Mouse (Mus musculus): ENCODE data around the gene Lrrc25. TPM values are rescaled to one million over a fixed set of nuclear protein-coding genes. Genes with fewer than 3 reads are reported as not detected.
A peak's percentile ranks its signal among the peaks of the same experiment; 100 is the strongest.

Lrrc25 gene
- polyA plus RNA-seq, 1 experiment from 2014 or later: 2.5 TPM

DNA sequence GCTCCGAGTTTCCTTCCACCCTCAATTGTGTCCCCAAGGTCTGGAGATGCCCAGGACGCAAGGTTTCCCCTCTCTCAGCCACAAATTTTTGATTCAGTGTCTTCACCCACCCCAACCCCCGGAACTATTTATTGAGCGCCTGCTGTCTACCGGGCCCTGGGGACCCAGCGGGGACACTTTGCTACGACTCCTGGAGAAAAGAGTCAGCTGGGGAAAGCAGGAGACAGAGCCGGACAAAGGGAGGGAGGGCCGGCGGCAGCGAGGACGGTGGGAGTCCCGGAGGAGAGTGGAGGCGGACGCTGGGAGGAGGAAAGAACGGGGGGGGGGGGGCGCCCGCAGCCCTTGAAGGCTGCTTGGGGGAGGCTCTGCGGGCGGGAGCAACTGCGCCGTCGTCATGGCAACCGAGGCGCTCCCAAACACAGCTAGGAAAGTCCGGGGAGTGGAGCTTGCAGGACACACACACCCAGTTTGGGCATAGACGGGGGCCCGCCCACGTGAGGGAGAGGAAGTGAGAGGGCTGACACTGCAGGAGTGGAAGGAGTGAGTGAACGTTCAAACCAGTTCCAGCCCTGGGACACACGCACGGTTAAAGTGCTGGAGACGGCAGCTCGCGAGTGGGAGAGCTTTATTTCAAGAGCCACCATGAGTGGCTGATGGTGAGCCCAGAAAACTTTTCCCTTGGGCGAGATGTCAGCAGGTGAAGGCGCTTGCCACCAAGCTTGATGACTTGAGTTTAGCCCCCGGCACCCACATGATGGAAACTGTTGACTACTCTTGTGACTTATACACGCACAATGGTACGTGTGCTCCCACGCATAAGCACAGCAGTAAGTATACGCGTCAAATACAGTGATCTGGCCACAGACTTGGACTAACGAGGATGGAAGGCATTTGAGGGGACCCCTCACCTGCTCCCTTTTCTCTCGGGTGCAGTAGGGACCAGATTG is 5.8 kb upstream of the Lrrc25 start:
- under 1% methylated on average over 43 of the region's 45 CpGs for WGBS
- peak; percentile 69 for ATAC-seq (replicated peaks; ENCODE audit: low FRiP score)
- Histone ChIP-seq H3K36me3 (no peaks in the 10 kb centered on the region), H3K4me2 (peak overlapping the region; percentile 97), H3K4me3 (replicated peaks) (peak overlapping the region; percentile 88), H3K27ac (peak overlapping the region; percentile 100), H3K9ac (peak overlapping the region; percentile 60), H3K27me3 (no peaks in the 10 kb centered on the region), H3K4me1 (peaks cover 66% of the 10 kb centered on the region), H3K9me3 (replicated peaks) (no peaks in the 10 kb centered on the region)

DNA sequence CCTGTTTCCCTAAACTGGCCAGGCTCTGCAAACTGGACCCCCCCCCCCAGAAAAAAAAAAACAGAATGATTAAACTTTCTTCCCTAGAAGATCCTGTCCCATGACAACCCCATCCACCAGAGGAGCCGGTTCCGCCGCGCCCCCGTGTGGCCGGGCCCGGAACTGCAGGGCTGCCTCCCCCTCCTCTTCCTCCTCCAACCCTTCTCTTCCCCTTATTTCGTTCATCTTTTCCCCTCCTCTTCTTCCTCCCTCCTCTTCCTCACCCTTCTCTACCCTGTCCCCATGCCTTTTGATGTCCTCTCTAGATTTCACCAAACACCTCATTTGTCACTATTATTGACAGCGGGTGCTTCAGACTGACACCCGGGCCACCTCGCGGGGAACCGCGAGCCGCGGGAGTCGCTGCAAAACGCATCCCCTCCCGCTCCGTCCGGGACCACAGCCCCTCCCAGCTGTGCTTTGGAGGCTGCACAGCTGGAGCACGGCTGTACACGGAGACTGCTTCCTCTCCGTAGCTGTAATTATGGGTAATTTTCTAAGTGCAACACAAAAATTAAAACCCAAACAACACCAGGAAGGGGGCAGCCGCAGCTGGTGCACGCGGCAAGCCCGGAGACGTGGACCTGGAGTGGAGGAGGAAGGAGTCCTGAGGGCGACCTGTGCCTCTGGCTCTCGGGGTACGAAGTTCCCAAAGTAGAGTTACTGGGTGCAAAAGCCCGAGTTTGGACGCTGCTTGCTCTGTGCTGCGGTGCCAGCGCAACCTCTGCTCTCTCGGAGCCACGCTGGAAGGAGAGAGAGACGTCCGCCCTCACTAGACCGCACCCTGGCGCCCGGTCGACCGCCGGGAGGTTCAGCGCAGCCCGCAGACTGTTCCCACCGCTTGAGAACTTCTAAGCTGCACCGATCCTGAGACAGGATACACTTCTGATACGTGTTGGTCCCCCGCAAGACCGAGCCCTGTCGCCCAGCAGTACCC is 4.9 kb upstream of the Lrrc25 start:
- H3K4me3 ChIP-seq (replicated peaks): peak overlapping the region; percentile 88
- ATAC-seq (replicated peaks; ENCODE audit: low FRiP score): no peak
- H3K27ac ChIP-seq: peak overlapping the region; percentile 100
- H3K9ac ChIP-seq: peak overlapping the region; percentile 61
- no peaks in the 10 kb centered on the region for H3K9me3 ChIP-seq (replicated peaks)
- peak overlapping the region; percentile 97 for H3K4me2 ChIP-seq
- H3K4me1 ChIP-seq: peaks cover 60% of the 10 kb centered on the region
- H3K36me3 ChIP-seq: no peaks in the 10 kb centered on the region
- no peaks in the 10 kb centered on the region for H3K27me3 ChIP-seq
- WGBS: under 1% methylated on average over 54 of the region's 54 CpGs

DNA sequence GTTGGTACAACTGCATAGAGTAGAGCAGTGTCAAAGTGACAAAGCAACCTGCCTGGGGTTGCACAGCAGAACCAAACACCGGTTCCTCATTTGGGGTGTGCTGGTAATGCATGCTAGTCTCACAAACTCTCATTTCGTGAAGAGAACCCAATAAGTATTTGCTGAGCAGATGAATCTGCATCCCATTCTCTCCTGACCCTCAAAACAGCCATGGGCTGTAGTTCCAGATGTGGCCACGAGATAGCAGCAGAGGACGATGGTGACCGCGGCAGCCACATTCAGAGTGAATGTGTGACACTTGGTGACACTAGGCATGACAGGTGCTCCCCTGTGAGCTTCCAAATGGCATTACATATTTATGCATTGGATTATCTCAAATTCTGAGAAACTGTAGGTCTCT is 4.1 kb upstream of the Lrrc25 start:
- Histone ChIP-seq H3K36me3 (no peaks in the 10 kb centered on the region), H3K27ac (peak overlapping the region; percentile 100), H3K4me2 (peak overlapping the region; percentile 97), H3K27me3 (no peaks in the 10 kb centered on the region), H3K9ac (peak overlapping the region; percentile 61), H3K4me1 (peaks cover 55% of the 10 kb centered on the region), H3K4me3 (replicated peaks) (peak overlapping the region; percentile 88), H3K9me3 (replicated peaks) (no peaks in the 10 kb centered on the region)
- ATAC-seq (replicated peaks; ENCODE audit: low FRiP score): no peak
- WGBS: 1% methylated on average over 6 of the region's 6 CpGs

DNA sequence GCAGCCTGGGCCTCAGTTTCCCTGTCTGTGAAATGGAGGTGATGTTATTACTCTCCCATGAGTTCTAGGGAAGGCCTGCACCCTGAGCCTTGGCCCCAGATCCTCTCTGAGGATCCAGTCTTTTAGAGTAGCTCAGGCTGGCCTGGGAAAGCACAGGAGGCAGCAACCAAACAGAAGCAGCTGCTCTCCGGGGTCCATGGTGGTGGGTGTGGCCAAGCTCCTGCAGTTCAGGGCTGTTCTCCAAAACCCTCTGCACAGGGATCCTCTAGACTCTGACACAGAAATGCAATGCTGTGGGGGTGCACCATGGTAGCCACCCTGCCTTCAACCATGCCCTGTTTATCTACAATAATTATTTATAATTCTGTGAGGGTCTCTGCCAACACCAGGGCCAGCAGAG is 2.2 kb upstream of the Lrrc25 start:
- H3K36me3 ChIP-seq: no peaks in the 10 kb centered on the region
- H3K4me3 ChIP-seq (replicated peaks): no peak overlapping the region
- H3K27ac ChIP-seq: 0 out of 2 replicates have a peak overlapping the region, but pooled peaks have one; percentile 52
- peaks cover 46% of the 10 kb centered on the region for H3K4me1 ChIP-seq
- no peak for ATAC-seq (replicated peaks; ENCODE audit: low FRiP score)
- H3K27me3 ChIP-seq: no peaks in the 10 kb centered on the region
- H3K9ac ChIP-seq: no peak overlapping the region
- H3K4me2 ChIP-seq: no peak overlapping the region
- H3K9me3 ChIP-seq (replicated peaks): no peaks in the 10 kb centered on the region
- WGBS: 10% methylated on average over 1 of the region's 1 CpGs

DNA sequence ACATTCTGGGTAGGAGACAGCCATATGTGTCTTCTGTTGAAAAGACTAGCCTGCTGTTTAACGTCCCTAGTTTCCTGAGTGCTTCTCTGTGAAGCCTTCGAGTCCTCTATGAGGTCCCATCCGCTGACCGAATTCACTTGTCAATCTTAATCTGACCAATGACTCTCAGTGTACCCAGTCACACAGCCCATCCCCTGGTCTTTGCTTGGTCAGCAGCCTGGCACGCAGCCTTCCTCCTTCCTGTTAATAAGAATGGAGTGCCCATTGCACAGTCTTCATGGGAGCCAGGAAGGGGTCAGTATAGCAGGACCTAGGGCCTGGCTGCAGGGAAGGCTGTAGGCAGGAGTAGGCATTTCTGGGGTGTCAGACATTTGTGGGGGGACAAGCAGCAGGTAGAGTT is 1.5 kb upstream of the Lrrc25 start:
- Histone ChIP-seq H3K27ac (peak overlapping the region; percentile 52; the same call in 1 of the 2 replicates), H3K9me3 (replicated peaks) (no peaks in the 10 kb centered on the region), H3K4me2 (no peak overlapping the region), H3K4me1 (peaks cover 44% of the 10 kb centered on the region), H3K9ac (no peak overlapping the region), H3K36me3 (no peaks in the 10 kb centered on the region), H3K4me3 (replicated peaks) (no peak overlapping the region), H3K27me3 (no peaks in the 10 kb centered on the region)
- WGBS: 75% methylated on average over 5 of the region's 5 CpGs
- ATAC-seq (replicated peaks; ENCODE audit: low FRiP score): no peak

DNA sequence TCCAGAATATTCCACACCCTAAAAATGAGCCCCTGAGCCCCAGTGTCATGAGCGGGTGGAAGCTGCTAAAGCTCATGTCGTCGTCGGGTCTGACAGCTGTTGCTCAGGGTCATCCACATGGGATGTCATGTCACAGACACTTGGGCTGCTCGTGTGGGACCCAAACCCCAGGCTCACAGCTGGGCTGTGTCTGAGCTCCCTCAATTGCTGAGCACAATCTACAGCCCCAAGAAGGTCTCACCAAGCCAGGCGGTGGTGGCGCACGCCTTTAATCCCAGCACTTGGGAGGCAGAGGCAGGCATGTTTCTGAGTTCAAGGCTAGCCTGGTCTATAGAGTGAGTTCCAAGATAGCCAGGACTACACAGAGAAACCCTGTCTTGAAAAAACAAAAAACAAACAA is 674 bp upstream of the Lrrc25 start:
- H3K27ac ChIP-seq: no peak overlapping the region
- H3K36me3 ChIP-seq: no peaks in the 10 kb centered on the region
- 85% methylated on average over 8 of the region's 8 CpGs for WGBS
- H3K9ac ChIP-seq: no peak overlapping the region
- peaks cover under 1% of the 10 kb centered on the region; the same call in 1 of the 2 replicates for H3K27me3 ChIP-seq
- H3K9me3 ChIP-seq (replicated peaks): no peaks in the 10 kb centered on the region
- H3K4me3 ChIP-seq (replicated peaks): no peak overlapping the region
- peaks cover 36% of the 10 kb centered on the region for H3K4me1 ChIP-seq
- no peak for ATAC-seq (replicated peaks; ENCODE audit: low FRiP score)
- no peak overlapping the region for H3K4me2 ChIP-seq

DNA sequence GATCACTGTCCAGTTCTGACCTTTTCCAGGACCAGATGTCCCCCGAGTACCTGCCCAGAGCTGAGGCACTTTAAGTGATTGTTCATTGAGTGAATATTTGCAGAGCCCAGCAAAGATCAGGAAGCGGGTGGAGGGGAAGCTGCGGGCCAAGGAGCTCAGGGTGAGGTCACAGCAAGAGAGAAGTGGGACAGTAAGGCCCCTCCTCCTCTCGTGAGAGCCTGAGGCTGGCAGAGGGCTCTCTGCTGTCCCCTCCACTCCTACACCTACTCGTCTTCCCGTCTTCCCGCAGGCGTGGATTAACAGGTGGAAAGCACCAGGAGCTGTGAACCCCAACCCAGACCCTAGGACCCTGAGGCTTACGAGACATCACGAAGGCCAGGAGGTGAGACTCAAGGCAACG is 690 bp downstream of the Lrrc25 start:
- H3K27me3 ChIP-seq: peaks cover 7% of the 10 kb centered on the region
- H3K27ac ChIP-seq: no peak overlapping the region
- no peak overlapping the region for H3K4me2 ChIP-seq
- H3K9ac ChIP-seq: no peak overlapping the region
- no peak for ATAC-seq (replicated peaks; ENCODE audit: low FRiP score)
- H3K4me3 ChIP-seq (replicated peaks): no peak overlapping the region
- WGBS: 45% methylated on average over 11 of the region's 11 CpGs
- no peaks in the 10 kb centered on the region for H3K9me3 ChIP-seq (replicated peaks)
- H3K36me3 ChIP-seq: no peaks in the 10 kb centered on the region
- peaks cover 22% of the 10 kb centered on the region for H3K4me1 ChIP-seq

DNA sequence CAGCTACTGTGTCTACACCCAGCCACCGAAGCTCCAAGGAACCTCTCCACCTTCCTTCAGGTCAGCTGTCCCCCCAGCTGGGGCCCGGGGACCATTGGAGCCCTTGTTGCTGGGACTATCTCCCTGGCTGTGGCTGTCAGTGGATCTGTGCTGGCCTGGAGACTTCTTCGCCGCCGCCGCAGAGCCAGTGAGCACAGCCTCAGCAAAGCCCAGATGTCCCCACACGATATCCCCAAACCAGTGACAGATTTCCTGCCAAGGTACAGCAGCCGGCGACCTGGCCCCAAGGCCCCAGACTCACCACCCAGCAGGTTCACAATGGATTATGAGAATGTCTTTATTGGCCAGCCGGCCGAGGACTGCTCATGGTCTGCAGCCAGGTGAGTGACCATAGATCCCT is 2.0 kb downstream of the Lrrc25 start:
- Histone ChIP-seq H3K27me3 (peaks cover 18% of the 10 kb centered on the region), H3K4me3 (replicated peaks) (no peak overlapping the region), H3K4me1 (peaks cover 17% of the 10 kb centered on the region), H3K36me3 (no peaks in the 10 kb centered on the region), H3K9me3 (replicated peaks) (no peaks in the 10 kb centered on the region), H3K9ac (peak overlapping the region; percentile 22; the same call in 1 of the 2 replicates), H3K27ac (0 out of 2 replicates have a peak overlapping the region, but pooled peaks have one; percentile 4), H3K4me2 (no peak overlapping the region)
- ATAC-seq (replicated peaks; ENCODE audit: low FRiP score): no peak
- WGBS: 82% methylated on average over 11 of the region's 11 CpGs

DNA sequence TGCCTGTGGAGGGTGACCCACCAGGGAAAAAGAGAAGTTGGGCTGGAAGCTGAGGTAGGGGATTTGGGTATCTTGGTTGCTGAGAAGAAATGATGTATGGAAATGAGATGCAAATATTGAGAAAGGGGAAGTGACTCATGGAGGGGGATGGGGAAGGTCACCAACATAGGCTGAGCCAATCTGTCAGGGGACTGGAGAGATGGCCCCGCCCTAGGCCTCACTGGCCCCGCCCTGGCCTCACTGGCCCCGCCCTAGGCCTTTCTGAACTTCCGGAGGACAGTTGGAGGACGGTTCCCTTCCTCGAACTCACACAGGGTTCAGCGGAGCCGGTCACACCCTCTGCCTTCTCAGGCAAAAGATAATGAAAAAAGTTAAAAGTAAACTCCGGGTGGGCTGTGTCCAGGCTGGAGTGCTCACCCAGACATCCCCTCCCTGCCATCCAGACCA is 3.0 kb downstream of the Lrrc25 start:
- Histone ChIP-seq H3K27ac (0 out of 2 replicates have a peak overlapping the region, but pooled peaks have one; percentile 4), H3K4me1 (peaks cover 17% of the 10 kb centered on the region), H3K4me3 (replicated peaks) (no peak overlapping the region), H3K4me2 (no peak overlapping the region), H3K9ac (no peak overlapping the region), H3K27me3 (peaks cover 18% of the 10 kb centered on the region), H3K9me3 (replicated peaks) (no peaks in the 10 kb centered on the region), H3K36me3 (no peaks in the 10 kb centered on the region)
- ATAC-seq (replicated peaks; ENCODE audit: low FRiP score): peak; percentile 57; the same call in 1 of the 2 replicates
- WGBS: 29% methylated on average over 9 of the region's 9 CpGs

DNA sequence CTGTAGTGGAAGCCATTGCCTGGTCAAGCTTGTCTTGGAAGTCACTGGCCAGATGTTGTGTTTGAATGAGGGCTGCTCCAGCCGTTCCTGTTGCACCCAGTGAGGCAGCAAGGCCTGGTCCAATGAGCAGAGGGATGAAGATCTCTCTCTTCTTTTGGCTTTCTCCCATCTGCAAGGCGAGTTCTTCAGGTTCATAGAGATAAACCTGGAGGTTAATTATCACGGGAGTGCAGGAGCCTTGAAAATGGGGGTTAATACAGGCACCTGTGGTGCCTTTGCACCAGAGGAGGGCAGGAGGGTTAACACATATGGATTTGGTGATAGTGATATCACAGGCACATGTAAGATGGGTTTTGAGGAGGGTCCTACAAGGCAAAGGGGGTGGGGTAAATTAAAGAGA is 6.3 kb downstream of the Lrrc25 start:
- peaks cover 18% of the 10 kb centered on the region for H3K27me3 ChIP-seq
- H3K27ac ChIP-seq: no peak overlapping the region
- no peak for ATAC-seq (replicated peaks; ENCODE audit: low FRiP score)
- no peaks in the 10 kb centered on the region for H3K36me3 ChIP-seq
- no peak overlapping the region for H3K9ac ChIP-seq
- no peaks in the 10 kb centered on the region for H3K9me3 ChIP-seq (replicated peaks)
- H3K4me1 ChIP-seq: peaks cover 20% of the 10 kb centered on the region
- WGBS: 52% methylated on average over 3 of the region's 3 CpGs
- no peak overlapping the region for H3K4me2 ChIP-seq
- no peak overlapping the region for H3K4me3 ChIP-seq (replicated peaks)

DNA sequence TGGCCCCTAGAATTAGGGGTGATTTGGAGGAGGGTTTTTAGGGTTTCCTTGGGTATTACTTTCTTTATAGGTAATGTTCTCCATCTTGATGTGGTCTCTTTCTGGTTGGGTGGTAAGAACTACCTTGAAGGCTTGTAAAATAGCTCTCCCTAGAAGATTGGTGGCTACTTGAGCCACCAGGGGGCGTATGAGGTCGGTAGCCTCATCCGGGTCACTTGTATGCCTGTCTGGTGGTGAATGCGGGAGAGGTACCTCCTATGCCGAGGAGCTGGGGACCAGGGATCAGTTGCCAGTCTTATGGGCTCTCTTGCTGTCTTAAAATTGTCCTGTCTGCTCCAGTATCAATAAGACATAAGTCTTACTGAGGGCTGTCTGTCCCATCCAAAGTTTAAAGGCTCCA is 9.1 kb downstream of the Lrrc25 start:
- ATAC-seq (replicated peaks; ENCODE audit: low FRiP score): no peak
- WGBS: 11% methylated on average over 5 of the region's 5 CpGs

More for the DNA sequence above, 9.1 kb downstream of the Lrrc25 start:
- H3K4me1 ChIP-seq: peaks cover 16% of the 10 kb centered on the region
- no peaks in the 10 kb centered on the region for H3K36me3 ChIP-seq
- H3K27ac ChIP-seq: peak overlapping the region; percentile 4; the same call in 1 of the 2 replicates
- H3K9me3 ChIP-seq (replicated peaks): no peaks in the 10 kb centered on the region
- peak overlapping the region; percentile 32 for H3K4me2 ChIP-seq
- peaks cover 18% of the 10 kb centered on the region for H3K27me3 ChIP-seq
- H3K9ac ChIP-seq: 0 out of 2 replicates have a peak overlapping the region, but pooled peaks have one; percentile 15
- no peak overlapping the region for H3K4me3 ChIP-seq (replicated peaks)

Measured in kidney, embryonic 15.5 days (tissue).